Mouse (Mus musculus) intestine, postnatal 0 days (tissue): Measurements from ENCODE around the gene Ttf1. TPM values are rescaled to one million over a fixed set of nuclear protein-coding genes. Genes with fewer than 3 reads are reported as not detected.

Experiments used
- ATAC-seq: fragments of 200-750 bp; cut with Nextera tagmentation; 2 replicates; pipeline ENCODE4 v1.8.0; 2017; ENCODE audit warnings: mild to moderate bottlenecking, moderate TSS enrichment, moderate library complexity
- H3K27ac ChIP-seq: fragments of 300-500 bp; sonication (generic); 2 replicates; pipeline ENCODE4 v1.5.1; 2014; ENCODE audit warnings: mild to moderate bottlenecking, low read depth, low read length, moderate library complexity
- H3K27me3 ChIP-seq: fragments of 300-500 bp; sonication (generic); replicated peaks from 2 replicates; pipeline ENCODE4 v1.6.1; 2014; ENCODE audit warnings: low read length, mixed read lengths; ENCODE audit not compliant: control insufficient read depth, insufficient read depth
- H3K36me3 ChIP-seq: fragments of 300-500 bp; sonication (generic); 2 replicates; pipeline ENCODE4 v1.6.1; 2014; ENCODE audit warnings: mild to moderate bottlenecking, moderate library complexity; ENCODE audit not compliant: control insufficient read depth, insufficient read depth
- H3K4me1 ChIP-seq: fragments of 300-500 bp; sonication (generic); replicated peaks from 2 replicates; pipeline ENCODE4 v1.6.1; 2014; ENCODE audit warnings: antibody characterized with exemption, low read length, mixed read lengths; ENCODE audit not compliant: control insufficient read depth, insufficient read depth
- H3K4me2 ChIP-seq: fragments of 300-500 bp; sonication (generic); replicated peaks from 2 replicates; pipeline ENCODE4 v1.6.1; 2014; ENCODE audit warnings: low read depth, mild to moderate bottlenecking, moderate library complexity
- H3K4me3 ChIP-seq: fragments of 300-500 bp; sonication (generic); 2 replicates; pipeline ENCODE4 v1.5.1; 2014; ENCODE audit warnings: low read depth, low read length
- H3K9ac ChIP-seq: fragments of 300-500 bp; sonication (generic); 2 replicates; pipeline ENCODE4 v1.6.1; 2014; ENCODE audit warnings: mild to moderate bottlenecking, low read depth, low read length
- H3K9me3 ChIP-seq: fragments of 300-500 bp; sonication (generic); 2 replicates; pipeline ENCODE4 v1.6.1; 2016; ENCODE audit warnings: mixed run types; ENCODE audit not compliant: control insufficient read depth
- CTCF ChIP-seq: sonication (generic); IDR thresholded peaks from 2 replicates; pipeline ENCODE4 v1.5.1; 2016; ENCODE audit warnings: low read depth, mild to moderate bottlenecking, control low read depth, antibody characterized with exemption, moderate library complexity
- WGBS: fragments of 180-500 bp; shearing (Covaris S2); extraction: QIAGEN DNeasy Blood & Tissue Kit; methylation state at CpG from one replicate; pipeline ENCODE4 v1.1.7; 2014; 5-methylcytosine and 5-hydroxymethylcytosine counted together
- polyA plus RNA-seq: library from polyadenylated mRNA; unstranded; fragments of >200 nt; fragmentation: Nextera tagmentation; extraction: Ambion mirVana; gene quantifications from 2 replicates; pipeline ENCODE4 v1.2.1, GENCODE M21; 2015

The Ttf1 gene
- polyA plus RNA-seq, 1 experiment from 2014 or later: 4.3 TPM

DNA sequence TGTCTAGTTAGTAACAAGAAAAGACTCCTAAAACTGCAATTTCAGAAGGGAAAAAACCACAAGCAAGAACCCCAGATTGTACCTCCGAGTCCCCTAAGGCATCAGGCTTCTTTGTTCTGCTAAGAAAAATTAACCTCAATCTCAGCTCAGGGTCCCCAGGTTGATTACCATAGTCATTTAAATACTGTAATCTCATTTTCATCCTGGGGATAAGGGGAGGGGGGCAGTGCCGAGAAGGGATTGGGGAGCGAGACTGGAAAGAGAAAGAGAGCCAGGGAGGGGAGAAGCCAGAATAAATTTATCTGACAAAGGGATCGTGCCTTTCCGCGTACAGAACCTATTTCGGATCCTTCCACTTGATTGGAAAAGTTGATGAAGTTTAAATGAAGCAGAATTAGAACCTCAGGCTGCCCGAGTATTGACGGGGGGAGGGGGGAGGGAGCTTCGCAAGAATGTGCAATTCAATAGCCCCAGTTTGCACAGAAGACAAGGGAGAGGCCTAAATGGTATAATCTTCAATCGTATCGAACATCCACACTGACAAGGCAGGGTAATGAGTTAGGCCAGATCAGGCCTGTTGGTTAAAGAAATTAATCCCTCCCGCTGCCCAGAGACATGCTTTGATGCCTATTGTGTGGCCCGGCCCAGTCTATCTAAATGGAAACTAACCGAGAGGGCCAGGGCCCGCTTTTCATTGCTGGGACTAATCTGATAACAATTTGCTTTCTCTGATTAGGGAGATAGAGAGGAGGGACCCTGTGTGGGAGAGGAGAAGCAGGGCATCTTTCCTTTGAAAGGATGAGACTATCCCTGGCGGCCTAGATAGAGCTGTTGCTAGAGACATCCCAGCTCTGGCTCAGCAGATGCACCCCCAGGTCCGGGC is 19.2 kb upstream of the Ttf1 start:
- 40% methylated on average over 18 of the region's 18 CpGs for WGBS
- ATAC-seq: no peak
- no peak overlapping the region for H3K27ac ChIP-seq
- no peak overlapping the region for H3K4me3 ChIP-seq
- peaks cover 16% of the 10 kb centered on the region for H3K27me3 ChIP-seq
- H3K36me3 ChIP-seq: no peaks in the 10 kb centered on the region
- H3K4me1 ChIP-seq: no peaks in the 10 kb centered on the region
- no peak overlapping the region for H3K4me2 ChIP-seq
- H3K9me3 ChIP-seq: no peaks in the 10 kb centered on the region
- H3K9ac ChIP-seq: no peak overlapping the region
- no peak for TF ChIP-seq CTCF

DNA sequence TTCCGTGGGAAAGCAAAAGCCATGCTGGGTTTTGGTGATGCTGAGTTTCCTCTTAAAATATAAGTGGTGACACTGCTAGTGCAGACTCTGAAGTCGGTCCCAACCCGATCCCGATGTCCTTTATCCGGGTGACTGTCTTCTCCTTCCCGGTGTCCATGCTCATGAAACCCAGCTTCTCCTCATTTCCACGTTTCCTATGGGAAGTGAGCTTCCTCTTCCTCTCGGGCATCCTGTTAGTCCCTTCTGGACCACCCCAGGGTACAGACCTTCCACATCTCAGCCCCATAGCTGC is 18.6 kb upstream of the Ttf1 start:
- Histone ChIP-seq H3K9ac (no peak overlapping the region), H3K4me2 (no peak overlapping the region), H3K27me3 (peaks cover 16% of the 10 kb centered on the region), H3K27ac (no peak overlapping the region), H3K9me3 (no peaks in the 10 kb centered on the region), H3K4me3 (no peak overlapping the region), H3K36me3 (no peaks in the 10 kb centered on the region), H3K4me1 (no peaks in the 10 kb centered on the region)
- no peak for ATAC-seq
- no peak for TF ChIP-seq CTCF
- WGBS: 43% methylated on average over 8 of the region's 8 CpGs

DNA sequence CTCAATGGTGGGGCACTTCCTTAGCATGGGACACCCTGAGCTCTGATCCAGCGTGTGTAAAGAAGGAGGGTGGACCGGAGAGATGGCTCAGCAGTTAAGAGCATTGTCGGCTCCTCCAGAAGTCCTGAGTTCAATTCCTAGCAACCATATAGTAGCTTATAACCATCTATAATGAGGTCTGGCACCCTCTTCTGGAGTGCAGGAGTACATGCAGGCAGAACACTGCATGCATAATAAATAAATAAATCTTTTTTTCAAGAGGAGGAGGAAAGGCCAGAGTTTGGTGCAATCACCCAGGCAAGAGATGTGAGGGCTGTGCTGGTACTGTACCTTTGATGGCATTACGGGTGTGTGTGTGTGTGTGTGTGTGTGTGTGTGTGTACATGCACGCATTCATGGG is 17.9 kb upstream of the Ttf1 start:
- Histone ChIP-seq H3K27me3 (peaks cover 16% of the 10 kb centered on the region), H3K4me1 (no peaks in the 10 kb centered on the region), H3K9me3 (no peaks in the 10 kb centered on the region), H3K27ac (no peak overlapping the region), H3K36me3 (no peaks in the 10 kb centered on the region), H3K4me2 (no peak overlapping the region), H3K4me3 (no peak overlapping the region), H3K9ac (no peak overlapping the region)
- WGBS: 89% methylated on average over 5 of the region's 5 CpGs
- TF ChIP-seq CTCF: 0 out of 2 replicates have a peak, but pooled peaks have one; percentile 36
- no peak for ATAC-seq

DNA sequence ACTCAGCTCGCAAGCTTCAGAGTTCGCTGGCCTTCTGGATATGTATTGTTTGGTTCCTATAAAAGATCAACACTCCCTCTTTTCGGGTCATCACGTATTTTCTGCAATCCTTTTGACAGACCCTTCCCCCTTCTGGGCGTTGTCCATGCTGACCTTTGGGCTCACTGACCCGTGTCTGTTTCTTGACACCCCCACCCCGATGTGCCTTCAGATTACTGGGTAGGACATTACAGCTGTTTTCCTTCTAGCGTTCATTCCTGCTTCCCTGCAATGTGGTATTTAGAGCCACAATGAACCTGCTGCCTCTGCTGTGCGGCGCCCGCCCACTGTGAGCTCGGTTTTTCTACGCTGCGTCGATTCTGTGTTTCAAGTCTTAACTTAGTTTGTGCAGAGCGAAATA is 13.9 kb upstream of the Ttf1 start:
- H3K36me3 ChIP-seq: no peaks in the 10 kb centered on the region
- no peak for ATAC-seq
- no peak overlapping the region for H3K27ac ChIP-seq
- no peak for TF ChIP-seq CTCF
- WGBS: 56% methylated on average over 16 of the region's 16 CpGs
- H3K9me3 ChIP-seq: no peaks in the 10 kb centered on the region
- no peak overlapping the region for H3K4me3 ChIP-seq
- H3K9ac ChIP-seq: no peak overlapping the region
- H3K4me1 ChIP-seq: no peaks in the 10 kb centered on the region
- H3K27me3 ChIP-seq: peaks cover 7% of the 10 kb centered on the region; the same call in 1 of the 2 replicates
- H3K4me2 ChIP-seq: no peak overlapping the region

DNA sequence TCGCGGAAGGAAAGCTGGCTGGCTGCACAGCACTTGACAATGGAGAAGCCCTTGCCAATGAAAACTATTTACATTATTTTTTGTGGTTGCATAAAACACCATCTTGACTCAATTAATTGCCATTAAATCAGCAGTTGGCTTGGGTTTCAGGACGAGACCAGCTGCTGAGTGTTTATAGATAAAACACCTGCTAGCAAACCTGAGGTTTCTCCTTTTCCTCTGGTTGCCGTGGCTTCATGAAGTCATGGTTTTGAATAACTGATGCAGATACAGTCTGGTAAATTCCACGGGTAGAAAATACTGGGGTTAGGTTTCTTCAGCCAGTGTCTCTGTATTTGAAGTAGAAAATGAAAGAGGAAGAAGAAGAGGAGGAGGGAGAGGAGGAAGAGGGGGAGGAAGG is 8.1 kb upstream of the Ttf1 start:
- no peak for ATAC-seq
- H3K4me3 ChIP-seq: no peak overlapping the region
- 53% methylated on average over 5 of the region's 5 CpGs for WGBS

DNA sequence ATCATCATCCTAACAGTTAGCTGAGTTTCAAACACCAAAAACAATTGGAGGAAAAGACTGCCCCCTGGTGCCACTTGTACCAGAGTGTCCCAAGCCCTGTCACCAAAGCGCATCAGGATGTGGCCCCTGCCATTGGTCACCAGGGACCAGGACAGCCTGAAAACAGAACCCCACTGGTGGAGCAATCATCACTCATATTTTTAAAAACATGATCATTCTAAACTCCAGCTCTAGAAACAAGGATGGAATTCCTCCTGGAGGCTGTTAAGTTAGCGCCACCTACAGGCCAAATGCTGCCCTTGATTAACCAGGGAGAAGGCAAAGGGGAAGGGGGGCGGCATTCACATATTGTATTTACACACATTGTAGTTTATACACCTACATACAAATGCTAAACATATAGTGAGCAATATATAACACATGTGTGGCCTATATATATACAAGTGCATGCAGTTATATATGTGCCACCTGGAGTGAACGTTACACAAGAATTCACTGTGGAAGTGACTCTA is 7.1 kb upstream of the Ttf1 start:
- ATAC-seq: peak; percentile 50; the same call in 1 of the 2 replicates
- no peak overlapping the region for H3K4me3 ChIP-seq
- H3K27me3 ChIP-seq: no peaks in the 10 kb centered on the region
- 0 out of 2 replicates have a peak, but pooled peaks cover 5% of the 10 kb centered on the region for H3K4me1 ChIP-seq
- TF ChIP-seq CTCF: peak; percentile 79; the same call in 1 of the 2 replicates
- H3K27ac ChIP-seq: no peak overlapping the region
- no peak overlapping the region for H3K9ac ChIP-seq
- 24% methylated on average over 4 of the region's 4 CpGs for WGBS
- no peaks in the 10 kb centered on the region for H3K9me3 ChIP-seq
- H3K4me2 ChIP-seq: no peak overlapping the region
- H3K36me3 ChIP-seq: no peaks in the 10 kb centered on the region

More for the DNA sequence above, 8.1 kb upstream of the Ttf1 start:
- Histone ChIP-seq H3K4me2 (no peak overlapping the region), H3K27me3 (no peaks in the 10 kb centered on the region), H3K27ac (no peak overlapping the region), H3K36me3 (no peaks in the 10 kb centered on the region), H3K4me1 (0 out of 2 replicates have a peak, but pooled peaks cover 5% of the 10 kb centered on the region), H3K9ac (no peak overlapping the region), H3K9me3 (no peaks in the 10 kb centered on the region)
- no peak for TF ChIP-seq CTCF
